Mouse (Mus musculus): ENCODE data around the gene Cx3cl1. TPM values are rescaled to one million over a fixed set of nuclear protein-coding genes. Genes with fewer than 3 reads are reported as not detected.

Gene Cx3cl1
- polyA plus RNA-seq, 1 experiment from 2014 or later: 6.9 TPM

DNA sequence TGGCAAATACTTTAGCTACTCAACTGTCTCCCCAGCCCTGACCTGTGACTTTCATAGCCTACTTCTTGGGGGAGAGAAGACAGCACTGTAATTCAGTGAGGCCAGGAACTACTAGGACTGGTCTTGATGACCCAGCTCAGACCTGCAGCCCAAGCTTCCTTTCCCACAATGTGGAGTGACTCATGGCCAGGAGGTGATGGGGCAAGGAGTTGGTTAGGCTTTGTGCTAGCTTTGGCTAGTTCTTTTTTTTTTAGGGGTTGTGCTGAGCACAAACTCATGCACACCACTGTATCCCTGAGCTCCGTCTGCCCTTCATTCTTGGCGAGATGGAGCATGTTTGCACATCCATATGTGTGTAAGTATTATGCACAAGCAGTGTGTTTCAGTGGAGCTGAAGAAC lies 4.5 kb downstream of the Cx3cl1 start:
- Histone ChIP-seq H3K4me1 (peaks cover 46% of the 10 kb centered on the region), H3K27ac (no peak overlapping the region), H3K4me2 (no peak overlapping the region), H3K36me3 (ENCODE audit: poor library complexity, severe bottlenecking) (0 out of 2 replicates have a peak, but pooled peaks cover 3% of the 10 kb centered on the region), H3K9me3 (replicated peaks) (no peaks in the 10 kb centered on the region), H3K4me3 (no peak overlapping the region), H3K27me3 (peaks cover 3% of the 10 kb centered on the region; the same call in 1 of the 2 replicates), H3K9ac (no peak overlapping the region)
- ATAC-seq: no peak
- 93% methylated on average over 2 of the region's 2 CpGs for WGBS

GRCm38 (mm10) chr8:94778036-94778435 lies 6.2 kb downstream of the Cx3cl1 start:
- Histone ChIP-seq H3K4me2 (no peak overlapping the region), H3K4me3 (no peak overlapping the region), H3K4me1 (peaks cover 35% of the 10 kb centered on the region), H3K9me3 (replicated peaks) (no peaks in the 10 kb centered on the region), H3K36me3 (ENCODE audit: poor library complexity, severe bottlenecking) (0 out of 2 replicates have a peak, but pooled peaks cover 3% of the 10 kb centered on the region), H3K27me3 (peaks cover under 1% of the 10 kb centered on the region; the same call in 1 of the 2 replicates), H3K9ac (no peak overlapping the region), H3K27ac (no peak overlapping the region)
- 74% methylated on average over 10 of the region's 10 CpGs for WGBS
- no peak for ATAC-seq

GRCm38 (mm10) chr8:94778473-94778872 lies 6.7 kb downstream of the Cx3cl1 start:
- Histone ChIP-seq H3K9ac (no peak overlapping the region), H3K36me3 (ENCODE audit: poor library complexity, severe bottlenecking) (0 out of 2 replicates have a peak, but pooled peaks cover 3% of the 10 kb centered on the region), H3K27ac (no peak overlapping the region), H3K27me3 (no peaks in the 10 kb centered on the region), H3K9me3 (replicated peaks) (no peaks in the 10 kb centered on the region), H3K4me2 (no peak overlapping the region), H3K4me1 (peaks cover 30% of the 10 kb centered on the region), H3K4me3 (no peak overlapping the region)
- WGBS: 68% methylated on average over 5 of the region's 5 CpGs
- no peak for ATAC-seq

DNA sequence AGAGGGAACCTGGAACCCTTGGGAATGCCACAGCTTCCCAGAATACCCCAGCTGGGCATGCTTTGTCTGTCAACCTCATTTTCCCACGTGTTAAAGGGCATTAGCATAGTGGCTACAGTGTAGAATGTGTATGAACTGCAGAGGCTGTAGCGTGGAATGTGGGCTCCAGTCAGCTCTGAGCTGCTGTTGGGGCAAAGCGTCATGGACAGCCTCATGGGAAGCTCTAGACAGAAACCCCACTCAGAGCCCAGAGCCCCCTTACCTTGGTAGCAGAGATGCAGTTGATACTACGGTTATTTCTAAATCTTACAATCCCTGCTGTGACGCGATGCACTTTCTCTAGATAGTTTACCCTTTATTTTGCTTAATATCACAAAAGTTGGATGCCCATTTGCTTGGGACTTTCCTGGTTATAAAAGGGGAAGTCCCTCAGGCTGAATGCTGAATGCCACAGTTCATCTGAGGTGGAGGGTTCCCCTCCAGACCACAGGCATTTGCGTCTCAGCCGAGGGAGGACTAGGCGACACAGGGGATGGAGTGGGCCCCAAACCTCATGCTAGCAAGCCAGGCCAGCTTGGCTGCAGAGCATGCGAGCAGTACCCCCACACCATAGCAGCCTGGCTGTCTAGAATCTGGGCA lies 7.2 kb downstream of the Cx3cl1 start:
- ATAC-seq: no peak
- 76% methylated on average over 10 of the region's 10 CpGs for WGBS

DNA sequence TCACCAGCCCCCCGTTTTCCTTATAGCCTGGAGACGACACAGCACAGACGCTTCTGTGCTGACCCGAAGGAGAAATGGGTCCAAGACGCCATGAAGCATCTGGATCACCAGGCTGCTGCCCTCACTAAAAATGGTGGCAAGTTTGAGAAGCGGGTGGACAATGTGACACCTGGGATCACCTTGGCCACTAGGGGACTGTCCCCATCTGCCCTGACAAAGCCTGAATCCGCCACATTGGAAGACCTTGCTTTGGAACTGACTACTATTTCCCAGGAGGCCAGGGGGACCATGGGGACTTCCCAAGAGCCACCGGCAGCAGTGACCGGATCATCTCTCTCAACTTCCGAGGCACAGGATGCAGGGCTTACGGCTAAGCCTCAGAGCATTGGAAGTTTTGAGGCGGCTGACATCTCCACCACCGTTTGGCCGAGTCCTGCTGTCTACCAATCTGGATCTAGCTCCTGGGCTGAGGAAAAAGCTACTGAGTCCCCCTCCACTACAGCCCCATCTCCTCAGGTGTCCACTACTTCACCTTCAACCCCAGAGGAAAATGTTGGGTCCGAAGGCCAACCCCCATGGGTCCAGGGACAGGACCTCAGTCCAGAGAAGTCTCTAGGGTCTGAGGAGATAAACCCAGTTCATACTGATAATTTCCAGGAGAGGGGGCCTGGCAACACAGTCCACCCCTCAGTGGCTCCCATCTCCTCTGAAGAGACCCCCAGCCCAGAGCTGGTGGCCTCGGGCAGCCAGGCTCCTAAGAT lies 7.9 kb downstream of the Cx3cl1 start:
- Histone ChIP-seq H3K36me3 (ENCODE audit: poor library complexity, severe bottlenecking) (0 out of 2 replicates have a peak, but pooled peaks cover 3% of the 10 kb centered on the region), H3K9ac (no peak overlapping the region), H3K4me1 (peaks cover 21% of the 10 kb centered on the region), H3K27me3 (no peaks in the 10 kb centered on the region), H3K27ac (no peak overlapping the region), H3K9me3 (replicated peaks) (no peaks in the 10 kb centered on the region), H3K4me2 (no peak overlapping the region), H3K4me3 (no peak overlapping the region)
- no peak for ATAC-seq
- 96% methylated on average over 16 of the region's 16 CpGs for WGBS

More for the DNA sequence above, 7.2 kb downstream of the Cx3cl1 start:
- Histone ChIP-seq H3K27ac (no peak overlapping the region), H3K4me1 (peaks cover 25% of the 10 kb centered on the region), H3K27me3 (no peaks in the 10 kb centered on the region), H3K4me3 (no peak overlapping the region), H3K9ac (no peak overlapping the region), H3K4me2 (no peak overlapping the region), H3K9me3 (replicated peaks) (no peaks in the 10 kb centered on the region), H3K36me3 (ENCODE audit: poor library complexity, severe bottlenecking) (0 out of 2 replicates have a peak, but pooled peaks cover 3% of the 10 kb centered on the region)

DNA sequence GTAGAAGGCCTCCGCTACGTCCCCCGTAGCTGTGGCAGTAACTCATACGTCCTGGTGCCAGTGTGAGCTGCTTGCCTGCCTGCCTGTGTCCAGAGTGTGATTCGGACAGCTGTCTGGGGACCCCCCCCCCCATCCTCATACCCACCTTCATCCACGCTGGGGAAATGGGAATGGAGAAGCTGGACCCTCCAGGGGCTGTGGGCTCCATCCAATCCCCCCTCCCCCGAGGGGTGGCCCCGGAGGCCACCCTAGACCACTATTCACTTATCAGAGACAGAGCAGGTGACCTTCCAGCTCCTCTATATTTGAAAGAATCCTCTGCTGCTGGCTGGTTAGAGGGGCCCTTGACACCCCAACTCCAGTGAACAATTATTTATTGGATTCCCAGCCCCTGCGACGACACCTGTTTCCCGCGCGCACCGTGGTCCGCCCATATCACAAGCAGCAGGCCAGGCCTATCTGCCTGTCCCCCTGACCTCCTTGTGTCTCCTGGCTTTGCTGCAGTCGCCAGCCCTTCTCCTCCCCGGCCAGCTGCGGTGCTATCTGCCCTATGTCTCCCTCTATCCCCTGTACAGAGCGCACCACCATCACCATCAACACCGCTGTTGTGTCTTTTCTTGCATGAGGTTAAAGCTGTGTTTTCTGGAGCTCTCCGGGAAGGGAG lies 8.8 kb downstream of the Cx3cl1 start:
- Histone ChIP-seq H3K9ac (no peak overlapping the region), H3K36me3 (ENCODE audit: poor library complexity, severe bottlenecking) (0 out of 2 replicates have a peak, but pooled peaks cover 3% of the 10 kb centered on the region), H3K27ac (no peak overlapping the region), H3K4me2 (no peak overlapping the region), H3K9me3 (replicated peaks) (no peaks in the 10 kb centered on the region), H3K4me3 (no peak overlapping the region), H3K4me1 (peaks cover 21% of the 10 kb centered on the region), H3K27me3 (no peaks in the 10 kb centered on the region)
- ATAC-seq: no peak
- WGBS: 86% methylated on average over 21 of the region's 21 CpGs

GRCm38 (mm10) chr8:94781155-94781837 lies 9.5 kb downstream of the Cx3cl1 start:
- peaks cover 21% of the 10 kb centered on the region for H3K4me1 ChIP-seq
- no peaks in the 10 kb centered on the region for H3K27me3 ChIP-seq
- WGBS: 60% methylated on average over 7 of the region's 7 CpGs
- ATAC-seq: no peak
- H3K9me3 ChIP-seq (replicated peaks): no peaks in the 10 kb centered on the region
- no peak overlapping the region for H3K9ac ChIP-seq
- H3K27ac ChIP-seq: no peak overlapping the region
- H3K4me3 ChIP-seq: no peak overlapping the region
- 0 out of 2 replicates have a peak, but pooled peaks cover 3% of the 10 kb centered on the region for H3K36me3 ChIP-seq (ENCODE audit: poor library complexity, severe bottlenecking)
- no peak overlapping the region for H3K4me2 ChIP-seq

GRCm38 (mm10) chr8:94781838-94782235 lies 10.0 kb downstream of the Cx3cl1 start:
- no peak for ATAC-seq
- Histone ChIP-seq H3K4me3 (no peak overlapping the region), H3K9me3 (replicated peaks) (no peaks in the 10 kb centered on the region), H3K4me2 (no peak overlapping the region), H3K36me3 (ENCODE audit: poor library complexity, severe bottlenecking) (0 out of 2 replicates have a peak, but pooled peaks cover 3% of the 10 kb centered on the region), H3K27me3 (no peaks in the 10 kb centered on the region), H3K4me1 (peaks cover 21% of the 10 kb centered on the region), H3K9ac (no peak overlapping the region), H3K27ac (no peak overlapping the region)
- WGBS: 10% methylated on average over 10 of the region's 11 CpGs

GRCm38 (mm10) chr8:94783890-94784289 lies 12.1 kb downstream of the Cx3cl1 start:
- 79% methylated on average over 4 of the region's 4 CpGs for WGBS
- H3K4me1 ChIP-seq: peaks cover 9% of the 10 kb centered on the region
- H3K27me3 ChIP-seq: no peaks in the 10 kb centered on the region
- H3K36me3 ChIP-seq (ENCODE audit: poor library complexity, severe bottlenecking): 0 out of 2 replicates have a peak, but pooled peaks cover 3% of the 10 kb centered on the region
- H3K9ac ChIP-seq: no peak overlapping the region
- no peaks in the 10 kb centered on the region for H3K9me3 ChIP-seq (replicated peaks)
- H3K27ac ChIP-seq: no peak overlapping the region
- no peak for ATAC-seq
- H3K4me2 ChIP-seq: no peak overlapping the region
- no peak overlapping the region for H3K4me3 ChIP-seq

DNA sequence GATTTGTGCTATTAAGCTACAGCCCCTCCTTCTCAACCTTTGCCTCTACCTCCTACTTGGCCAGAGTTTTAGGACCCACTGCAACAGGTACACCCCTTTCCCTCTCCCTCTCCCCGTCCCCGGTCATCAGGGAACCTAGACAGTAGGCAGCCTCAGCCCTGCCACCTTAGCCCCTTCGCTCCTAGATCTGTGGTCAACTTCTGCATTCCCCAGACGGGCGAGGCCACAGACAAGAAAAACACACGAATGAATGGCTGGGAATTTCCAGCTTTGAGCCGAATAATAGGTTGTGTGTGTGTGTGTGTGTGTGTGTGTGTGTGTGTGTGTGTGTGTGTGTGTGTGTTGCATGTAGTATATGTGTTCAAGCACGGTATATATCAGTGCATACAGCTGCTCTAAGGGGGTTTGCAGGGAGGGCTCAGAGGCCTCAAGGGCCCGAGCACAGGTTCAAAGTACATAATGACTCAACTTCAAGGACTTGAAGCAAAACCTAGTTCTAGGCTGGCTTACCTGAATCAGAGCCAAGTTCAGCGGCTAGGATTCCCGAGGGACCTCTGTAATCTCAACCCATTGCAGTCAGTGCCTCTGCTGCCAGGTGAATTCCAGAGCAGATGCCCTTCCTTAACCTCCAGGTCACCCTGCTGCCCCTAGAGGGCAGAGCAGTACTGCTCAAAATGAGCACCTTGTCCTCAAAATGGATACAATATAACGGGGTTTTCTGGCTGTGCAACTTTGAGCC lies 13.6 kb downstream of the Cx3cl1 start:
- H3K36me3 ChIP-seq (ENCODE audit: poor library complexity, severe bottlenecking): no peaks in the 10 kb centered on the region
- ATAC-seq: no peak
- H3K4me3 ChIP-seq: no peak overlapping the region
- H3K27me3 ChIP-seq: no peaks in the 10 kb centered on the region
- 66% methylated on average over 11 of the region's 12 CpGs for WGBS
- no peak overlapping the region for H3K4me2 ChIP-seq
- no peak overlapping the region for H3K27ac ChIP-seq
- H3K9me3 ChIP-seq (replicated peaks): no peaks in the 10 kb centered on the region
- H3K4me1 ChIP-seq: peaks cover 6% of the 10 kb centered on the region; the same call in 1 of the 2 replicates
- no peak overlapping the region for H3K9ac ChIP-seq

DNA sequence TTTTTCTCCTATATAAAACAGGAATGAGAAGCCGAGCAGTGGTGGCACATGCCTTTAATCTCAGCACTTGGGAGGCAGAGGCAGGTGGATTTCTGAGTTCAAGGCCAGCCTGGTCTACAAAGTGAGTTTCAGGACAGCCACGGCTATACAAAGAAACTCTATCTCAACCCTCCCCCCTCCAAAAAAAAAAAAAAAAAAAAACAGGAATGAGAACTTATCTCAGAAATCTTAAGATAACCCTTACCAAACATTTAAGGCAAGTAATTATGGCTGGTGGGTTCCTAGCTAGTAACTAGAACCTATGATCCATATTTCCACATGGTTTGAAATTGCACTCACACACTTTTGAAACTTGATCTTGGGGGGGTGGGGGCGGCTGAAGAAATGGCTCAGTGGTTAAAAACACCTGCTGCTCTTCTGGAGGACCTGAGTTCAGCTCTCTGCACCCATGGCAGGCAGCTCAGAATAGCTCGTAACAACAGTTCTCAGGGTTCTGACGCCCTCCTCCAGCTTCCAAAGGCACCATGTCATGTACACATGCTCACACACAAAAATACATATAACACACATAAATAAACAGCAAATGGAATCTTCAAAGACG lies 14.3 kb downstream of the Cx3cl1 start:
- H3K27ac ChIP-seq: no peak overlapping the region
- H3K4me3 ChIP-seq: no peak overlapping the region
- no peaks in the 10 kb centered on the region for H3K9me3 ChIP-seq (replicated peaks)
- 77% methylated on average over 6 of the region's 6 CpGs for WGBS
- H3K27me3 ChIP-seq: no peaks in the 10 kb centered on the region
- no peaks in the 10 kb centered on the region for H3K36me3 ChIP-seq (ENCODE audit: poor library complexity, severe bottlenecking)
- no peak overlapping the region for H3K4me2 ChIP-seq
- H3K4me1 ChIP-seq: peaks cover 6% of the 10 kb centered on the region; the same call in 1 of the 2 replicates
- no peak for ATAC-seq
- H3K9ac ChIP-seq: no peak overlapping the region
